In genomic region chr14:59597398-59598259, GRCm38 (mm10) we compare ENCODE assay signal across 8 mouse cellular contexts. TPM values are rescaled to one million over a fixed set of nuclear protein-coding genes. Genes with fewer than 3 reads are reported as not detected.
DNase-seq lines count a peak whose midpoint lies in the region; ATAC-seq lines count a peak whose summit lies in the region.

Gene Cdadc1, minus strand, starts transcription at chr14:59597959.

- DNase-seq in CD4-positive, CD25-positive, alpha-beta regulatory T cell, adult 2 months (ENCODE audit: low read depth, low spot score), result peak; percentile 95
- peak; percentile 25 for DNase-seq in fat pad, adult 2 months (ENCODE audit: extremely low read depth, low read depth, low spot score)
- DNase-seq in kidney, postnatal 14 days, result peak; percentile 96
- DNase-seq in liver, embryonic 13.5 days, result peak; percentile 90
- DNase-seq in neural tube, embryonic 10.5 days (ENCODE audit: extremely low spot score, low spot score), result peak; percentile 99

- H3K27me3 ChIP-seq in heart, embryonic 14.5 days (ENCODE audit: control insufficient read depth, insufficient read depth, low read length), result peaks cover 1% of the 10 kb centered on the region; the same call in 1 of the 2 replicates
- H3K27me3 ChIP-seq in liver, embryonic 13.5 days, result peaks cover 6% of the 10 kb centered on the region; the same call in 1 of the 2 replicates
- no peaks in the 10 kb centered on the region for H3K27me3 ChIP-seq in stomach, embryonic 16.5 days (ENCODE audit: control insufficient read depth, insufficient read depth, low read length)

- peak within 1 kb of the TSS; percentile 99 for H3K4me3 ChIP-seq in brown adipose tissue, adult 24 weeks (ENCODE audit: insufficient read depth, low read depth, low read length)
- peak within 1 kb of the TSS; percentile 80 to 91 for H3K4me3 ChIP-seq in heart, embryonic 14.5 days (ENCODE audit: control insufficient read depth in 1 of 2, insufficient read depth in 1 of 2, low read depth in 1 of 2, low read length in 2 of 2)
- peak within 1 kb of the TSS; percentile 94 for H3K4me3 ChIP-seq in liver, embryonic 13.5 days (replicated peaks)
- H3K4me3 ChIP-seq in stomach, embryonic 16.5 days (replicated peaks; ENCODE audit: low read length), result peak within 1 kb of the TSS; percentile 81

- peak within 1 kb of the TSS; percentile 91 for H3K9ac ChIP-seq in heart, embryonic 14.5 days (ENCODE audit: low read length)
- peak within 1 kb of the TSS; percentile 86 for H3K9ac ChIP-seq in liver, embryonic 13.5 days
- H3K9ac ChIP-seq in stomach, embryonic 16.5 days (ENCODE audit: low read length), result peak within 1 kb of the TSS; percentile 81

- peaks cover 26% of the 10 kb centered on the region for H3K36me3 ChIP-seq in heart, embryonic 14.5 days (ENCODE audit: control insufficient read depth, insufficient read depth, low read length)
- peaks cover 3% of the 10 kb centered on the region; the same call in 1 of the 2 replicates for H3K36me3 ChIP-seq in liver, embryonic 13.5 days
- H3K36me3 ChIP-seq in stomach, embryonic 16.5 days (ENCODE audit: control insufficient read depth, insufficient read depth, low read length), result no peaks in the 10 kb centered on the region

- H3K4me2 ChIP-seq in heart, embryonic 14.5 days (ENCODE audit: low read length), result peak within 1 kb of the TSS; percentile 83
- H3K4me2 ChIP-seq in liver, embryonic 13.5 days, result peak within 1 kb of the TSS; percentile 84
- H3K4me2 ChIP-seq in stomach, embryonic 16.5 days (ENCODE audit: low read depth, low read length), result peak within 1 kb of the TSS; percentile 95

- no peaks in the 10 kb centered on the region for H3K9me3 ChIP-seq in heart, embryonic 14.5 days (ENCODE audit: control insufficient read depth, low read length)
- H3K9me3 ChIP-seq in liver, embryonic 13.5 days (replicated peaks), result no peaks in the 10 kb centered on the region
- no peaks in the 10 kb centered on the region for H3K9me3 ChIP-seq in stomach, embryonic 16.5 days (replicated peaks; ENCODE audit: control insufficient read depth, low read length)

- H3K4me1 ChIP-seq in brown adipose tissue, adult 24 weeks (ENCODE audit: control insufficient read depth, insufficient read depth, insufficient read length, low read length), result no peaks in the 10 kb centered on the region
- H3K4me1 ChIP-seq in heart, embryonic 14.5 days (ENCODE audit: control insufficient read depth in 2 of 2, insufficient read depth in 2 of 2, low read length in 2 of 2), result peaks cover 3 to 6% of the 10 kb centered on the region in 2 experiments
- H3K4me1 ChIP-seq in liver, embryonic 13.5 days (replicated peaks), result peaks cover 15% of the 10 kb centered on the region
- peaks cover 8% of the 10 kb centered on the region; the same call in 1 of the 2 replicates for H3K4me1 ChIP-seq in stomach, embryonic 16.5 days (ENCODE audit: control insufficient read depth, insufficient read depth, low read length)

- ATAC-seq in heart, embryonic 14.5 days (ENCODE audit: insufficient number of reproducible peaks, insufficient read depth, low FRiP score, low read depth), result peak; percentile 86
- peak; percentile 92 for ATAC-seq in liver, embryonic 13.5 days (ENCODE audit: low read depth)
- peak; percentile 92 for ATAC-seq in stomach, embryonic 16.5 days (ENCODE audit: insufficient read depth, low FRiP score)

- under 1% methylated on average over 48 of the region's 48 CpGs for WGBS in heart, embryonic 14.5 days
- WGBS in liver, embryonic 13.5 days (ENCODE audit: insufficient replicate concordance), result under 1% methylated on average over 46 of the region's 48 CpGs
- under 1% methylated on average over 47 of the region's 48 CpGs for WGBS in stomach, embryonic 16.5 days

- peak within 1 kb of the TSS; percentile 92 for H3K27ac ChIP-seq in brown adipose tissue, adult 24 weeks (replicated peaks; ENCODE audit: low read depth, low read length)
- peak within 1 kb of the TSS; percentile 23 to 78 for H3K27ac ChIP-seq in heart, embryonic 14.5 days (replicated peaks in 1 of 2; ENCODE audit: control insufficient read depth in 1 of 2, insufficient read depth in 1 of 2, low read depth in 2 of 2, low read length in 2 of 2)
- H3K27ac ChIP-seq in liver, embryonic 13.5 days, result peak within 1 kb of the TSS; percentile 75
- peak within 1 kb of the TSS; percentile 65 for H3K27ac ChIP-seq in stomach, embryonic 16.5 days (ENCODE audit: low read length)

RNA-seq across cellular contexts. Expression of gene Cdadc1, which starts in this region (rescaled TPM):
- 55.5 and 58.1 TPM in 2 replicates for polyA plus RNA-seq in brown adipose tissue, adult 24 weeks (2012; ENCODE audit: insufficient read depth, insufficient read length, missing spikeins)
- polyA plus RNA-seq in heart, embryonic 14.5 days (2014; fragmentation: Nextera tagmentation; extraction: Ambion mirVana), result 32.1 and 36.9 TPM in 2 replicates
- polyA plus RNA-seq in liver, embryonic 13.5 days (2015; fragmentation: Nextera tagmentation; extraction: Ambion mirVana), result 17.3 and 19.6 TPM in 2 replicates
- polyA plus RNA-seq in stomach, embryonic 16.5 days (2015; fragmentation: Nextera tagmentation; extraction: Ambion mirVana), result 31.0 and 37.3 TPM in 2 replicates

Comparison
In these comparisons a context has a peak if more than half of its experiments do, and no peak if none do; other contexts are left out.
1. Peak in every context shown above with its lines: DNase-seq, ATAC-seq, H3K4me3 ChIP-seq and H3K27ac ChIP-seq.
2. DNase-seq: peak in every context shown above with its lines; median percentile 99 in neural tube, embryonic 10.5 days; 96 in kidney, postnatal 14 days; 95 in CD4-positive, CD25-positive, alpha-beta regulatory T cell, adult 2 months; 90 in liver, embryonic 13.5 days; 25 in fat pad, adult 2 months.